Mouse (Mus musculus): ENCODE results near the gene Dis3. TPM values are rescaled to one million over a fixed set of nuclear protein-coding genes. Genes with fewer than 3 reads are reported as not detected.

Dis3 gene
- polyA plus RNA-seq, 1 experiment from 2014 or later: 46.5 TPM

DNA sequence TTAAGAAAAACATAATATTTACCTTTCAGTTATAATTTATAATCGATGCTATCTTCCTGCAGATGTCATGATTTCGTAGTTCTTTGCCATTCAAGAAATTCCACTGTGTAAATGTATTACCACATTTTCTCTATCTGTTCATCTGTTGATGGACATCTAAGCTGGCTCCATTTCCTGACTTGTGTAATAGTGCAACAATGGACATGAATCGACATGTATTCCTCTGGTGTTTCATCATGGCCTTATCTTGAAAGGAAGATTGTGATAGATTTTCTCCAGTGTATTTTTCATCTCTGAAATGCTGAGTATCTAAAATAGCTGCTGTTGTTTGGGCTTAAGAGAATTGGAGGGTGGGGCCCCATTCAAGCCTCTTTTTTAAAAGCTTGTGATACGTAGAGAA, 27.1 kb upstream of the Dis3 start:
- Histone ChIP-seq H3K27ac (ENCODE audit: low read depth, low read length) (no peak overlapping the region), H3K4me2 (replicated peaks; ENCODE audit: low read depth, low read length) (no peak overlapping the region), H3K9ac (ENCODE audit: low read depth, low read length) (no peak overlapping the region), H3K4me1 (ENCODE audit: control insufficient read depth, insufficient read depth, low read length) (no peaks in the 10 kb centered on the region), H3K36me3 (ENCODE audit: control insufficient read depth, insufficient read depth, low read length) (peaks cover 5% of the 10 kb centered on the region; the same call in 1 of the 2 replicates), H3K27me3 (ENCODE audit: control insufficient read depth, insufficient read depth, low read length) (no peaks in the 10 kb centered on the region), H3K9me3 (ENCODE audit: control insufficient read depth, low read length) (no peaks in the 10 kb centered on the region), H3K4me3 (ENCODE audit: low read length) (no peak overlapping the region)
- ATAC-seq (ENCODE audit: low FRiP score, low TSS enrichment): no peak
- WGBS: 94% methylated on average over 4 of the region's 4 CpGs

DNA sequence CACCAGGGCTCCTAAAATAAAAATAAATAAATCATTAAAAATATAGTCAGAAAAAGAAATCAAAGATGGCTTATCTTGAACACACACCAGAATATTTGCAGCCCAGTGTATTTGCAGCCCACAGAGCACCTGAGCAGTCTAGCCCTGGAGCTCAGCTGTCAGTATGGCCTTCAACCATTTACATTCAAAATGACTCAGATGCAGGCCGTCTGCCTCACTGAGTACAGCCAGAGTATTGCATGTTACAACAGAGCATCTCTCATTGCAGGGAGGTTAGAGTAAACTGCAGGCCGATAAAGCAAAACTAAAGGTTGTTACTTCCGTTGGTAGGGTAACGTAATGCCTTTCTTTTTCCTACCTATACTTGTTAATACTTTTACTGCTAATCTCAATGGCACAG, 24.5 kb upstream of the Dis3 start:
- no peaks in the 10 kb centered on the region for H3K9me3 ChIP-seq (ENCODE audit: control insufficient read depth, low read length)
- H3K4me2 ChIP-seq (replicated peaks; ENCODE audit: low read depth, low read length): no peak overlapping the region
- H3K36me3 ChIP-seq (ENCODE audit: control insufficient read depth, insufficient read depth, low read length): peaks cover 6% of the 10 kb centered on the region; the same call in 1 of the 2 replicates
- H3K27ac ChIP-seq (ENCODE audit: low read depth, low read length): no peak overlapping the region
- no peak overlapping the region for H3K9ac ChIP-seq (ENCODE audit: low read depth, low read length)
- WGBS: 88% methylated on average over 4 of the region's 4 CpGs
- H3K4me3 ChIP-seq (ENCODE audit: low read length): no peak overlapping the region
- ATAC-seq (ENCODE audit: low FRiP score, low TSS enrichment): no peak
- H3K4me1 ChIP-seq (ENCODE audit: control insufficient read depth, insufficient read depth, low read length): no peaks in the 10 kb centered on the region
- H3K27me3 ChIP-seq (ENCODE audit: control insufficient read depth, insufficient read depth, low read length): no peaks in the 10 kb centered on the region

DNA sequence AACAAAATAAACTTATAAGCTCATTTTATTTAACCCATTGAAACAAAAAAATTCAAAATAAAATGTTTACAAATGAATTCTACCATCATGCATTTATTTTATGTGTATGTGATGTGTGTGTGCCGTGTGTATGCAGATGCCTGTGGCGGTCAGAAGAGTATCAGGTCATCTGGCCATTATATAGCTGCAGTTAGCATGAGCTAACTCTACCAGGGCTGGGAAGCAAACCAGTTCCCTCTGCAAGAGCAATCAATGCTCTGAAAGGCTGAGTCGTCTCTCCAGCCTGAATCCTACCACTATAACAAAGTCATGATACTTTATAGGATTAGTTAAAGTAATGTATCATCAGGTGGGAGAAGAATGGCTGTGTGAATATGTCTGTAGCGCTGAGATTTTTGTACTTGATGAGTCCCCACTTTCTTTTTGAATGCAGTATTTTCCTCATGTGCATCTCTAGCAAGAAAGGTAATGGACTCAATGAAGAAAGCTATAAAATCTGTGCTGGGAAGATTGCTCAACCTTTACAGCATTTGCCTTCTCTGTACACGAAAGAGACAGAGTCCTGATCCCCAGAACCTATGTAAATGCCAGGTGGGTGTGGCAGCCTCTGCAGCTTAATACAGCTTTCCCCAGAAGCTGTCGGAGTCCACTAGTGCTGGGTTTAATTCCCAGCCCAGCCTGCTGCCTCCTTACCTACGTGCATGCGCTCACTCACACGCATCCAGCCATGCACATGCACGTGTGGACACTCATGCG, 22.2 kb upstream of the Dis3 start:
- H3K27me3 ChIP-seq (ENCODE audit: control insufficient read depth, insufficient read depth, low read length): no peaks in the 10 kb centered on the region
- H3K4me1 ChIP-seq (ENCODE audit: control insufficient read depth, insufficient read depth, low read length): no peaks in the 10 kb centered on the region
- H3K36me3 ChIP-seq (ENCODE audit: control insufficient read depth, insufficient read depth, low read length): peaks cover 10% of the 10 kb centered on the region; the same call in 1 of the 2 replicates
- H3K9me3 ChIP-seq (ENCODE audit: control insufficient read depth, low read length): no peaks in the 10 kb centered on the region
- H3K9ac ChIP-seq (ENCODE audit: low read depth, low read length): no peak overlapping the region
- WGBS: 87% methylated on average over 11 of the region's 11 CpGs
- ATAC-seq (ENCODE audit: low FRiP score, low TSS enrichment): no peak
- no peak overlapping the region for H3K27ac ChIP-seq (ENCODE audit: low read depth, low read length)
- no peak overlapping the region for H3K4me3 ChIP-seq (ENCODE audit: low read length)
- H3K4me2 ChIP-seq (replicated peaks; ENCODE audit: low read depth, low read length): no peak overlapping the region

DNA sequence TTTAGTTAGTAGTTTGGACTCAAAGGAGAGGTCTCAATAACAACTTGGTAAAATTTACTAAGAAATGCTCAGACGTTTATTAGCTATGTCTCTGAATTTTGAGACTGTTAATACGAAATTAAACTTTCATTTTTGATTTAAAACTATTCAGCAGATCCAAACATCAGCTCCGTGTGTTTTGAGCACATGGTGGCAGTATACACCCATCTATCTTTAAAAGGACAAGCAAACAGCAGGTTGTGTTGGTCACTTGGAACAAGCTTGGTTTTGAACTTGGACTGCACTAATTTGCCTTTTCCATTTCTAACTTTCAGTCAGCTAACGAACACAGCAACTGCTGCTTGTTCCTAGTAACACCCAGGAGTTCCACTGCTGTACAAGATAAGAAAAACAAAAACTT, 18.0 kb upstream of the Dis3 start:
- Histone ChIP-seq H3K4me2 (replicated peaks; ENCODE audit: low read depth, low read length) (no peak overlapping the region), H3K4me1 (ENCODE audit: control insufficient read depth, insufficient read depth, low read length) (no peaks in the 10 kb centered on the region), H3K36me3 (ENCODE audit: control insufficient read depth, insufficient read depth, low read length) (peaks cover 33% of the 10 kb centered on the region), H3K27me3 (ENCODE audit: control insufficient read depth, insufficient read depth, low read length) (no peaks in the 10 kb centered on the region), H3K4me3 (ENCODE audit: low read length) (no peak overlapping the region), H3K27ac (ENCODE audit: low read depth, low read length) (no peak overlapping the region), H3K9me3 (ENCODE audit: control insufficient read depth, low read length) (no peaks in the 10 kb centered on the region), H3K9ac (ENCODE audit: low read depth, low read length) (no peak overlapping the region)
- ATAC-seq (ENCODE audit: low FRiP score, low TSS enrichment): no peak
- WGBS: 80% methylated on average over 4 of the region's 4 CpGs

DNA sequence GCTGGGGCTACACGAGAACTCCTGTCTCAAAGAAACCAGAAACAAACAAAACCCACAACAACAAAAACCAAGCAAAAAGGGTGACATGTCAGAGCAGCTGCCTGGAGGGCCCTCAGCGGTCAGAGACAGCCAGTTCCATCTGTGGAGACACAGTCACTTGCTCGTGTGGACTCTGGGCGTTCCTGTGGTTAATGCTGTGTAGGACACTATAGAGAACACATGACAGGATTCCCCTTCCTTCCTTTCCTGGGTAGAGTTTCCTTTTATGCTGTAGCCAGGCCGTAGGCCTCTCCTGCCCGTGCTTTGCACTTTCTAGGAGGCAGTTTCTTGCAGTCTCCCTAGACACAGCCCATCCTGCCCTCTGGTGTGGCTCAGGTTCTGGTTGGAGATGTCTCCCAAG, 9.2 kb upstream of the Dis3 start:
- Histone ChIP-seq H3K36me3 (ENCODE audit: control insufficient read depth, insufficient read depth, low read length) (peaks cover 54% of the 10 kb centered on the region), H3K4me3 (ENCODE audit: low read length) (no peak overlapping the region), H3K9me3 (ENCODE audit: control insufficient read depth, low read length) (no peaks in the 10 kb centered on the region), H3K4me1 (ENCODE audit: control insufficient read depth, insufficient read depth, low read length) (no peaks in the 10 kb centered on the region), H3K27ac (ENCODE audit: low read depth, low read length) (no peak overlapping the region), H3K9ac (ENCODE audit: low read depth, low read length) (no peak overlapping the region), H3K27me3 (ENCODE audit: control insufficient read depth, insufficient read depth, low read length) (no peaks in the 10 kb centered on the region), H3K4me2 (replicated peaks; ENCODE audit: low read depth, low read length) (no peak overlapping the region)
- no peak for ATAC-seq (ENCODE audit: low FRiP score, low TSS enrichment)
- WGBS: 84% methylated on average over 6 of the region's 6 CpGs

DNA sequence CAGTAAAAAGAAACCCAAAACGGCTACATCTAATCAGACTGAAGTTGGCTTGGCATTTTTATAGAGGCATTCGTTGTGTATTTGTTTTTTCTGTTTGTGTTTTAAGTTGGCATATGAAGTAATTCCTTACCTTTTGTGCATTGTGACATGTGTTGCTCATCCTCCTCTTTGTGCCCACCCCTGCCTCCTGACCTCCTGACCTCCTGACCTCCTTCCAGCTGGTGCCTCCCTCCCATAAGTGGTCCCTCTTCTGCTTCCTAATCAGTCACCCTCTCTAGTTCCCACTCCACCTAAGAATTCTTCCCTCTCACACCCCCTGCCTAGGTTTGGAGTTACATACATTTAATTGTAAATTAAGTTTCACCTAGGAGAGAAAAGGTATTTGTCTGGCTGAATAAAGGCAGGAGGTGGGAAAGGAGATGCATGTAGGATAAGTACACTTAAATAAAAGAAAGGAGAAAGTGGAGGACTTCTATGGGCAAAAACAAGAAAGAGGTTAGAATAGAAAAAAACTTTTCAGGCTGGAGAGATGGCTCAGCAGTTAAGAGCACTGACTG, 8.1 kb upstream of the Dis3 start:
- WGBS: 73% methylated on average over 2 of the region's 2 CpGs
- Histone ChIP-seq H3K27ac (ENCODE audit: low read depth, low read length) (no peak overlapping the region), H3K4me2 (replicated peaks; ENCODE audit: low read depth, low read length) (no peak overlapping the region), H3K9ac (ENCODE audit: low read depth, low read length) (no peak overlapping the region), H3K4me1 (ENCODE audit: control insufficient read depth, insufficient read depth, low read length) (no peaks in the 10 kb centered on the region), H3K36me3 (ENCODE audit: control insufficient read depth, insufficient read depth, low read length) (peaks cover 53% of the 10 kb centered on the region), H3K27me3 (ENCODE audit: control insufficient read depth, insufficient read depth, low read length) (no peaks in the 10 kb centered on the region), H3K9me3 (ENCODE audit: control insufficient read depth, low read length) (no peaks in the 10 kb centered on the region), H3K4me3 (ENCODE audit: low read length) (no peak overlapping the region)
- no peak for ATAC-seq (ENCODE audit: low FRiP score, low TSS enrichment)

DNA sequence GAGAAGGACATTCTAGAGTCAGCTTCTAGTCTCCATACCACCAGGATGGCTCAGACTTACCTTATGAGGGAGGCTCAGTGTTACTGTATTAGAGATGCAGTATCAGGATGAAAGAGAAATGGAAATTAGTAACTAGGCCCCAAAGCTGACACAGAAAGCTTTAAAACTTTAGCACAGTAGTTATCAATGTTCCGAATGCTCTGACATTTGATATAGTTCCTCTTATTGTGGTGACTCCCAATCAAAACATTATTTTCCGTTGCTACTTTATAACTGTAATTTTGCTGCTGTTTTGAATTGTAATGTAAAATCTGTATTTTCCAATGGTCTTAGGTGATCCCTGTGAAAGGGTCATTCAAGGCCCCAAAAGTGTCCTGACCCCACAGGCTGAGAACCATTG, 7.1 kb upstream of the Dis3 start:
- no peak overlapping the region for H3K27ac ChIP-seq (ENCODE audit: low read depth, low read length)

DNA sequence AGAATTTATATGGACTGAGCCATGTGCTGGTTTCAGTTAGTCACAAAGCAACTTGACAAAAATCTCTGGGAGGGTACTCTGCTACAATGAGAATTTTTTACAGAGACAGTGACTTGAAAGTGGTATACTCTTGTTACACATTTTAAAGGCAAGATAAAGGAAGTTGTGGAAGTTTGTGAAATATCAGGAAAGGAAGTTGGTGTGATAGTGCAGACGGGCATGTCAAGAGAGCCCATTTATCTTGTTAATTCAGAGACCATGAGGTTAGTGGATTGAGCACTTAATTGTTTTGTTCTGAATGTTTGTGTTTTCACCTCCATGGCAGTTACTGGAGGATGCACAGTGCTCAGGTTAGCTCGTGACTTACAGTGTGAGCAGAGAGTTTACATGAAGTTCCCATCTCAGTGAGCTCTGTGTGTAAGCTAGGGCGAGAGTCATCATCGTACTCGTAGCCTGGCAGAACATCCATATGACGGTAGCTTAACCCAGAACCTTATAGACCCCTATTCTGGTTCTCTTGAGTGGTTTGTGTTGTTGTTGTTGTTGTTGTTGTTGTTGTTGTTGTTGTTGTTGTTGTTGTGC, 5.1 kb upstream of the Dis3 start:
- Histone ChIP-seq H3K9me3 (ENCODE audit: control insufficient read depth, low read length) (no peaks in the 10 kb centered on the region), H3K4me1 (ENCODE audit: control insufficient read depth, insufficient read depth, low read length) (0 out of 2 replicates have a peak, but pooled peaks cover 4% of the 10 kb centered on the region), H3K4me3 (ENCODE audit: low read length) (no peak overlapping the region), H3K9ac (ENCODE audit: low read depth, low read length) (no peak overlapping the region), H3K27me3 (ENCODE audit: control insufficient read depth, insufficient read depth, low read length) (no peaks in the 10 kb centered on the region), H3K36me3 (ENCODE audit: control insufficient read depth, insufficient read depth, low read length) (peaks cover 36% of the 10 kb centered on the region), H3K4me2 (replicated peaks; ENCODE audit: low read depth, low read length) (no peak overlapping the region), H3K27ac (ENCODE audit: low read depth, low read length) (no peak overlapping the region)
- no peak for ATAC-seq (ENCODE audit: low FRiP score, low TSS enrichment)
- 93% methylated on average over 6 of the region's 6 CpGs for WGBS

More for the DNA sequence above, 7.1 kb upstream of the Dis3 start:
- H3K4me3 ChIP-seq (ENCODE audit: low read length): no peak overlapping the region
- no peaks in the 10 kb centered on the region for H3K9me3 ChIP-seq (ENCODE audit: control insufficient read depth, low read length)
- 93% methylated on average over 2 of the region's 2 CpGs for WGBS
- peaks cover 49% of the 10 kb centered on the region for H3K36me3 ChIP-seq (ENCODE audit: control insufficient read depth, insufficient read depth, low read length)
- no peaks in the 10 kb centered on the region for H3K4me1 ChIP-seq (ENCODE audit: control insufficient read depth, insufficient read depth, low read length)
- H3K4me2 ChIP-seq (replicated peaks; ENCODE audit: low read depth, low read length): no peak overlapping the region
- ATAC-seq (ENCODE audit: low FRiP score, low TSS enrichment): no peak
- no peak overlapping the region for H3K9ac ChIP-seq (ENCODE audit: low read depth, low read length)
- no peaks in the 10 kb centered on the region for H3K27me3 ChIP-seq (ENCODE audit: control insufficient read depth, insufficient read depth, low read length)

DNA sequence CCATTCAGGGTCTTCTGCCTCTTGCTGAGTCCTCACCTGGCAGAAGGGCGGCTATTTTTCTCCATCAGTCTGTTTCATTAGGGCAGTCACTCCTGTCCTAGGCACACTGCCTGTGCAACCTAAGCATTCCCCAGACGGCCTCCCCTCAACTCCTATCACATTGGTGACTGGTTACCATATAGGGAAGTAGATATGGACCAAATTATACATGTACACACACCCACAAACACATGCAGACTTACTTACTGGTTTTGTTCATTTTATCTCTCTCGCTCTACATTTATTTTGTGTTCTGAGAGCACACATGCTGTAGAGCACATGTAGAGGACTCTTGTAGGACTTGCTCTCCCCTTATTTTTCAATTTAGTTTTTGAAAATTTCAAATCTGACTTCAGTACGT, 3.5 kb upstream of the Dis3 start:
- Histone ChIP-seq H3K4me2 (replicated peaks; ENCODE audit: low read depth, low read length) (no peak overlapping the region), H3K4me1 (ENCODE audit: control insufficient read depth, insufficient read depth, low read length) (peaks cover 13% of the 10 kb centered on the region; the same call in 1 of the 2 replicates), H3K4me3 (ENCODE audit: low read length) (no peak overlapping the region), H3K9me3 (ENCODE audit: control insufficient read depth, low read length) (no peaks in the 10 kb centered on the region), H3K27ac (ENCODE audit: low read depth, low read length) (no peak overlapping the region), H3K9ac (ENCODE audit: low read depth, low read length) (no peak overlapping the region), H3K27me3 (ENCODE audit: control insufficient read depth, insufficient read depth, low read length) (no peaks in the 10 kb centered on the region), H3K36me3 (ENCODE audit: control insufficient read depth, insufficient read depth, low read length) (peaks cover 24% of the 10 kb centered on the region; the same call in 1 of the 2 replicates)
- ATAC-seq (ENCODE audit: low FRiP score, low TSS enrichment): no peak
- WGBS: 89% methylated on average over 4 of the region's 4 CpGs
